Mouse (Mus musculus) CD4-positive helper T cell, adult 2 months (primary cell): ENCODE data around the gene Nosip.
"Not testable (repeated sequence)": the region's sequence is repeated elsewhere in the genome, so short reads cannot be mapped to it uniquely, and the experiment has no call there.

Source experiments
- DNase-seq: peaks from one replicate; pipeline ENCODE4 v3.0.0-alpha.2; 2012; ENCODE audit warnings: low read depth, missing footprints, low spot score

Nosip gene

DNA sequence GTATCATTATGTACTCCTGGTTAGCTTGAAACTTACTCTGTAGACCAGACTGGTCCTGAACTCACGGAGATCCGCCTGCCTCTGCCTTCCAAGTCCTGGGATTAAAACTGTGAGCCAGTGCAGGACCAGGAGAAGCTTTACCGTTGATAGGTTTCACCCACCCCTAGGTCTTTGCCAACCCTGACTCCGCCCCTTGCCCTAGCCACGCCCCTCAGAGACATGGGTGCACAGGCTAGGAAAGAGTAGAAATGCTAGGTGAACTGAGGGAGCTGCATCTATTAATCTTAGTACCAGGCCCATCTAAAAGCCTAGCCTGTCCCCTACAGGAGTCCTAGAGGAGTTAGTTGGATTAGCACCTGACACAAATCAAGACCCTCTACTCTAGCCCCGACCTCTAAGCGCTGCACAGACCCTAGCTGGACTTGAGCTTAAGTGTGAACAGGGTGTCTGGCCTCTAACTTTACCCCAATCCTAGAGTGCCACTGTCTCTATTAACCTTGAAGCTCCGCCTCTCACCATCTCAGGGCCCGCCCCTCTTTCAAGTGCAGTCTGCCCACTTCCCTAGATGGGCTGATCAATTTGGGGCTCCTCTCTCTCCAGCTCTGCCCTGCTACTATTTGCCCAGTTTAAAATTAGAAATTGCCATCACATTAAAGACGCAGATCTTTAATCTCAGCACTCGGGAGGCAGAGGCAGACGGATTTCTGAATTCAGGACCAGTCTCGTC lies 28.2 kb downstream of the Nosip start:
- DNase-seq = peak; percentile 27

GRCm38 (mm10) chr7:45091001-45091990 lies 29.1 kb downstream of the Nosip start:
- no peak for DNase-seq

GRCm38 (mm10) chr7:45092048-45092447 lies 29.8 kb downstream of the Nosip start, which contains the start of gene Rcn3:
TSS of gene Rcn3 (minus strand) at chr7:45092221.
- DNase-seq = no peak

DNA sequence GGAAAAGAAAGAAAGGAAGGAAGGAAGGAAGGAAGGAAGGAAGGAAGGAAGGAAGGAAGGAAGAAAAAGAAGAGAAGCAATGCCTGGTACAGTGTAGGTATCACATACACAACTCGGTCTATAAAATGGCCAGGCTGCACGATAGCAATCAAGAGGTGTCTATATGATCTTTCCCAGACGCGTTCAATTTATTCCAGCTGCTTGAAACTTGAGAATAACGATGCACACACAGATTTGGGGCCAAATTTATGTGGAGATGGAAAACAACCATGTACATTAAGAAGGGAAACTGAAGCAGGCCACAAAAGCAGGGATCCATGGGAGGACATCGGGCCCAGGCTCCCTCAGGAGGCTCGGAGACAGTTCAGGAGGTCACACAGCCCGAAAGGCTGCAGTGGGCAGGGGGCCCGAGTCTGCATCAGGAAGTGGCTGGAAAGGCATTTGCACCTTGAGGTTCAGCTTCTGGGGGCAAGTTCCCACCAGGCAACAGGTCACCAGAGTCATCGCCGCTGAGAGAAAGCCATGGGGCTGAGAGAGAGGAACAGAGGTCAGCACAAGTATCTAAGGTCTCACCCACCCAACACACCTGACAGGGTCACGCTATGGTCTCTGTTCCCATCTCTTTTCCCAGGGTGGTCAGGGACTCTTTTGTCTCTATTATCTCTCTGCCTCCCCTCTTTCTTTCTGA lies 30.7 kb downstream of the Nosip start:
- DNase-seq = no peak

GRCm38 (mm10) chr7:45093516-45093905 lies 31.3 kb downstream of the Nosip start:
- peak; percentile 29 for DNase-seq

DNA sequence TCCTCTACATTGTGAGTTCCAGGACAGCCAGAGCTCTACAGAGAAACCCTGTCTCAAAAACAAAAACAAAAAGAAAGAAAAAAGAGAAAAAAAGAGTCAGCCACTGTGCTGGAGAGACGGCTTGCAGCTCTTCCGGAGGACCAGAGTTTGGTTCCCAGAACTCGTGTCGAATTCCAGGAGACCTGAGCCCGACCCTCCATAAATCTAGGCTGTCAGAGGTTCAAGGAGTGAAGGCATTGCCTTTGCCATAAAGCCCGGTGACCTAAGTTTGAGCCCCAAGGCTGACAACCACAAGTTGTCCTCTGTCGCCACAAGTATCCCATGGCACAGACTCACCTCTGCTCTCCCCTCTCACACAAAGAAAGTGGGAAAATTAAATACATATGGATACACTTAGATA lies 31.9 kb downstream of the Nosip start:
- DNase-seq = no peak

- no peak for DNase-seq
Observed at GRCm38 (mm10) chr7:45095367-45095766, 33.1 kb downstream of the Nosip start.

DNA sequence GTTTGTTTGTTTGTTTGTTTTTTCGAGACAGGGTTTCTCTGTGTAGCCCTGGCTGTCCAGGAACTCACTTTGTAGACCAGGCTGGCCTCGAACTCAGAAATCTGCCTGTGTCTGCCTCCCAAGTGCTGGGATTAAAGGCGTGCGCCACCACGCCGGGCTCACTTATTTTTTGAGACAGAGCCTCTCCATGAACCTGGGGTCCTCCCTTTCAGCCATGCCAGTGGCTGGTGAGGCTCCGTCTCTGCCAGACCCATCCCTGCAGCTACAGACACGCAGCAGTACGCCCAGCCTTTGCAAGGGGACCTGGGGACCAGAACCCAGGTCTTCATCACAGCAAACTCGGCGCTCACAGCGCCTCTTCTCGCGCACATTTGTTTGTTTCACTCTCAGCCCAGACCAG lies 33.7 kb downstream of the Nosip start:
- not testable (repeated sequence) for DNase-seq

- no peak for DNase-seq
Observed at GRCm38 (mm10) chr7:45097479-45097878, 35.2 kb downstream of the Nosip start.

GRCm38 (mm10) chr7:45098541-45099240 lies 36.5 kb downstream of the Nosip start:
- no peak for DNase-seq

DNA sequence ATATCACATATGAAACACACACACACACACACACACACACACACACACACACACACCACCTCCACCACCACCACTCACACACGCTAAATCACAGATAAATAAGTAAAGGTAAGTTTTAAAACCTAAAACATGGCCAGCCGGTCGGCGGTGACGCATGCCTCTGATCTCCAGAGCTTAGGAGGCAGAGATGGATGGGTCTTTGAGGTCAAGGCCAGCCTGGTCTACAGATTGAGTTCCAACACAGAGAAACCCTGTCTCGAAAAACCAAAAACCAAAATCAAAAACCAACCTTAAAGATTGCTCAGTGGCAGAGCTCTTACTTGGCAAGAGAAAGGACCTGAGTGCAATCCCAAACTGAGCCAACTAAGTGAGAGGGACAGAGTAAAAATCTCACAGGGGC lies 37.8 kb downstream of the Nosip start:
- no peak for DNase-seq

DNA sequence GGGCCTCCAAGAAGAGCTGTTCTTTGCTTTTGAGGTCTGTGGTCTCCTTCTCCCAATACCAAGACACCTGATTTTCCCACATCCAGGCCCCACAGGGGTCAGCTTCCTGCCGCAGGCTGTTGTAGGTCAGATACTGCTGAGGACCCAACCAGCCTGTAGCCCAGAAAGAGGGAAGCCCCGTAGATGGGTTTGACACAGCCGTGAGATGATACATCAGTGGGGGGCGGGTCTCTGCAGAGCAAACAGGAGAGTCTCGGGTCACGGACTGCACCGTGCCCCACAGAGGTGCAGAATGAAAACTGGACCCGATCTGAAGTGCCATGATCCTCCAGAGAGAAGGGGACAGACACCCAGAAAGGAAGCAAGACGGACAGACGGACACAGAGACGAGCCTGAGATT lies 40.2 kb downstream of the Nosip start:
- no peak for DNase-seq

- DNase-seq = no peak
Observed at GRCm38 (mm10) chr7:45102940-45103585, 40.8 kb downstream of the Nosip start.

- no peak for DNase-seq
Observed at GRCm38 (mm10) chr7:45103652-45104180, 41.5 kb downstream of the Nosip start, which contains the start of gene Fcgrt. TSS of gene Fcgrt (minus strand) at chr7:45103851.

GRCm38 (mm10) chr7:45104941-45105340 lies 42.7 kb downstream of the Nosip start:
- DNase-seq = no peak

DNA sequence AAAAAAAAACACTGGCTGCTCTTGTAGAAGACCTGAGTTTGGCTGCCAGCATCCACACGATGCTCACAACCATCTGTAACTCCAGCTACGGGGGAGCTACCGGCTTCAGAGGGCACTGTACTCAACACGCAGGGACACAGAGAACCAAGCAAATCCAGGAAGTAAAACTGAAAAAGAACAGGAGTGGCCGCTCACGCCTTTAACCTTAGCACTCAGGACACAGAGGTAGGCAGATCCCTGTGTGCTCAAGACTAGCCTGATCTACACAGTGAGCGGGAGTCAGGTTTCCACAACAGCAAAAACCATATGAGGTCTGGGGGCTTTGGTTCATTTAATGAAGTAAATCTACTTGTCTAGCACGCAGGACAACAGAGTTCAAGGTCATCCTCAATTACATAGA lies 43.3 kb downstream of the Nosip start:
- no peak for DNase-seq

GRCm38 (mm10) chr7:45106441-45106840 lies 44.2 kb downstream of the Nosip start:
- DNase-seq = no peak

GRCm38 (mm10) chr7:45107052-45107645 lies 44.9 kb downstream of the Nosip start:
- peak; percentile 33 for DNase-seq

DNA sequence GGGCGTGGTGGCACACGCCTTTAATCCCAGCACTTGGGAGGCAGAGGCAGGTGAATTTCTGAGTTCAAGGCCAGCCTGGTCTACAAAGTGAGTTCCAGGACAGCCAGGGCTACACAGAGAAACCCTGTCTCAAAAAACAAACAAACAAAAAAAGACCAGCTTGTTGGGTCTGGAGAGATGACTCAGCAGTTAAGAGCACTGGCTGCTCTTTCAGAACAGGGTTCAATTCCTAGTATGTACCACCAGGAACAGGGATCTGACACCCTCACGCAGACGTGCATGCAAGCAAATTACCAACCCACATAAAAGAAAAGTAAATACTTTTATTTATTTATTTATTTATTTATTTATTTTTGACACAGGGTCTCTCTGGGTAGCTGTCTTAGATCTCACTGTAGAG lies 47.9 kb downstream of the Nosip start:
- DNase-seq = not testable (repeated sequence)

GRCm38 (mm10) chr7:45111940-45112339 lies 49.7 kb downstream of the Nosip start:
- DNase-seq = no peak
